Mouse (Mus musculus) brain, adult 2 months (tissue): ENCODE measurements around the gene Zbp1.

Experiments
- DNase-seq: peaks from one replicate; pipeline ENCODE4 v3.0.0; 2011; ENCODE audit warnings: low read depth, low spot score

The Zbp1 gene

DNA sequence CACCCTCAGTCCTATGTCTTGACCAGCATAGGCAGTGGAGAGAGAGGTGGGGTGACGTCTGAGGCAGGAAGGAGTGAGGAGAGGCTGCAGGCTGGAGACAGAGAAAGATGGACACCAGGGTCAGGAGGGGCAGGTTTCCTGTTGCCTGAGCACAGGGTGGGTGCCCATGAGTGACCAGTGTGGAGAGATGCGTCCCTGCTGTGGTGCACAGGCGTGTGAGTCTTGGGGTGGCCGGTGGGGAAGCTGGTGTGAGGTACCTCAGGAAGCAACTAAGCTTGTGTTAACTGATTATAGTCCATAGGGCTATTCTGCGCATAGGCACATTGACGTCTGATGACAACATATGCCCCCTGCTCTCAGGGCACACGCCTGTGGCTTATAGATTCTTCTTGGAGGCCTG lies 39.7 kb downstream of the Zbp1 start:
- no peak for DNase-seq

DNA sequence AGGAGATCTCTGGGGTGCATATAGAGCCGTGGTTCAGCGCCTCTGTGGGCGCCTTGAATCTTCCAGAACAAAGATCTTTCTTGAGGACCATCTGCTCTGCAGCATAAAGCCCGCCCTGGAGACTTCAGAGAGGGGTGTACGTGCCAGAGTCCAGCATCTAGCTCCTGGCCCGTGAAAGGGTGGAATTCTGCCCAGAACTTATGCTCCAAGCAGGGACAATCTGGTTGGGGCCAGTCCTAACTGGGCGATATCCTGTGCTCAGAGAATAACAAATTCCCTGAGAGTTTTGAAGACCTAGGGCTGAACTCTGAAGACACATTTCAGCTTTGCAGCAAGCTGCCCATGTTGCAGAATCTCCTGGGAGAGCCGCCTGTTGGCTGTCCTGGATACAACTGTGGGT lies 40.8 kb downstream of the Zbp1 start:
- no peak for DNase-seq

DNA sequence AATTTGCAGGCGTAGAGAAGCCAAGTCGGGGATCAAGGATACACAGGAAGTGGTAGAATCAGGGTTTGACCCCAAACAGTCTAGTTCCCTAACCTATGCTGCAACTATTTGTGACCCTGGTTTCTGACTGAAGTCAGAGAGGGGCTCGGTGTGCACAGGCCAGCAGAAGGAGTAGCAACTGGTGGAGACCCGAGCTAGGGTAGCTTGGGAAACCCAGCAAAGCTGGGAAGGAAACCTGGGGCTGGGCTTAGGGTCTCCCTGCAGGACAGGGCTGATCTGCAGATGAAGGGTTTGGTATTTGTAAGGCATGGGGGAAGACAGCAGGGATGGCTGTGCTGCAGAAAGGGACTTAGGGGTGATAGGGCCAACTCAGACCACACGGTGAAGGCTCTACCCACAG lies 41.2 kb downstream of the Zbp1 start:
- no peak for DNase-seq

- DNase-seq: no peak
Measured at GRCm38 (mm10) chr2:173175703-173176102, 43.0 kb downstream of the Zbp1 start.

DNA sequence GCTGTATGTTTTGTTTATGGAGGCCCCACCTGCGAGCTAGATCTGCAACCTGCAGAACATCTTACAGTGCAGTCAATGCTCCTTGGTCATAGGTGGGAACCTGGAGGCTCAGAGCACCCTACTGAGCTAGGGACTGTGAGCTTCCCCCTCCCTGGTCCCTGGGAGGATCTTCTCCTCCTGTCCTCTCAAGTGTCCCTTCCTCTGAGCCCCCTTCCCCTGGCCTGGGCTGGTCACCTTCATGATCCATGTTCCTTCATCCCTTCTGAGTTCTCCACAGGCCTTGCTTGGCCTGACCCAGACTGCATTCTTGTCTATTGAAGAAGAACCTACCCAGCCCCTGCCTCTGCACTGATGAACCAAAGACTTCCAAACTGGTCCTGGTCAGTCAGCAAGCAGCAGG lies 44.2 kb downstream of the Zbp1 start:
- no peak for DNase-seq

DNA sequence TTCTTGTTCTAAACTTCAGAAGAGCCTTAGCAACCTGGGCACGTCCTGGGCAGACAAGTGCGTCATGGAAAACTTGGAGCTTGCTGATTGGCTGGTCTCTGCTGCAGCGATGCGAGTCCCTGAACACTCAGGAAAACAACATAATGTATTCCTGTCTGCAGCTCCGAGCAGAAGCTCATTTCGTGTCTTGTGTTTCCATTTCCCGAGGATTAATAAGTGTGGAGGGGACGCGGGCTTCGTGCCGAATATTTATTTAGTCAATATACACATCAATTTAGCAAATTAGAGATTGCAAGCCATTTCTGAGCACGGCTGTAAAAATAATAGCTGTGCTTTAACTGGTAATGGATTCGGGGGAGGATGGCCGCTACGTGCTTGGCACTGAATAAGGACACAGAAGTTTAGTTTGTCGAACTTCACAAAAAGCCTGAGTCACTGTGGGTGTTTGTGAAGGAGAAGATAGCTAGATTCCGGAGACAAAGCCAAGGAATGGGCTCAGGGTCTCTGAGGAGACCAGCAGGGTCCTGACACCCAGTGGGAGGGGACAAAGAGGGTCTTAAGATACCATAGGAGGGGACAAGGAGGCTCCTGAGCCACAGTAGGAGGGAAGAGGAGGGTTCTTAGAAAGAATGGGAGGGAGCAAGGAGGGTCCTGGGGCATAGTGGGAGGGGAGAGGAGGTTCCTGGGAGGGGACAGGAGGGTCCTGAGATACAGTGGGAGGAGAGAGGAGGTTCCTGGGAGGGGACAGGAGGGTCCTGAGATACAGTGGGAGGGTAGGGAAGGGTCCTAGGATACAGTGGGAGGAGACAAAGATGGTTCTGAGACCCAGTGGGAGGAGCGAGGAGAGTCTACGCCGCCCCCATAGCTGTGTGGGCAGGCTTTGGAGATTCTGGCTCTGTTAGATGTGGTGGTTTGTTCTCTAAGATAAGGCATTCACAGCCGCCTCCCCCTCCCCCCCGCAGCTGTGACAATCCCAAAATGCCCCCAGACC lies 44.9 kb downstream of the Zbp1 start:
- peak; percentile 91 for DNase-seq

GRCm38 (mm10) chr2:173173008-173173407 lies 45.7 kb downstream of the Zbp1 start:
- no peak for DNase-seq

GRCm38 (mm10) chr2:173172386-173172785 lies 46.3 kb downstream of the Zbp1 start:
- no peak for DNase-seq

DNA sequence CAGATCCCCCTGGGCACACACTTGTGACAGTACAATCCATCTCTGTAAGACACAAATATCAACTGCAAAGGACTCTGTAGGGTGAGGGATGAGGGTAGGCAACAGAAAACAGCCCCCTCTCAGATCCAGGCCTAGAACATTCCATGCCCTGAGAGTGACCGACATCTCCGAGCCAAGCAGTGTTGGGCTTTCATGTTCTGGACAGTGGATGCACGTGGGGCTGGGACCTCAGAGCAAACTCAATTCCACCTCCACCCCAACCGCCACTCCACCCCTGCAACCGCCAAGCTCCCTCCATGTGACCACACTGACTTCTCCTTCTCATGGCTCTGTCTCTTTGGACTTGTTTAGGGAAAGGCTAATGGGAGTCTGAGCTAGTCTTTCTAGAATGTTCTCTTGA lies 46.8 kb downstream of the Zbp1 start:
- DNase-seq: no peak

DNA sequence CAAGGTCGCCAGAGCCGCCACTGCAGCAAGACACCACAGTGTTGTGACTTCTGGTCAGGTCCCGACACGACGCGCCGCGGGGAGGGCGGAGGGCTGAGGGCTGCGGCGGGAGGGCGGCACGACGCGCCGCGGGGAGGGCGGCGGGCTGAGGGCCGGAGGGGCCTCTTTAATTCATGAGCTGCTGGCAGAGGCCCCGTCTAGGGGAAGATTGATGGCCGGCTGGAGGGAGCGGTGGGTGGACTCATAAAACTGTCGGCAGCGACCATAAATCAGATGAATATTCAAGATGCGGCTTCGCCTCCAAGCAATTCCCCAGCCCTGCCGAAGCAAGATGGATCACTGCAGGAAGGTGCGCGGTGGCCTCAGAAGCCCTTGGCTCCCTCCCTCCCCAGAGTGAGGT lies 47.3 kb downstream of the Zbp1 start:
- peak; percentile 66 for DNase-seq

DNA sequence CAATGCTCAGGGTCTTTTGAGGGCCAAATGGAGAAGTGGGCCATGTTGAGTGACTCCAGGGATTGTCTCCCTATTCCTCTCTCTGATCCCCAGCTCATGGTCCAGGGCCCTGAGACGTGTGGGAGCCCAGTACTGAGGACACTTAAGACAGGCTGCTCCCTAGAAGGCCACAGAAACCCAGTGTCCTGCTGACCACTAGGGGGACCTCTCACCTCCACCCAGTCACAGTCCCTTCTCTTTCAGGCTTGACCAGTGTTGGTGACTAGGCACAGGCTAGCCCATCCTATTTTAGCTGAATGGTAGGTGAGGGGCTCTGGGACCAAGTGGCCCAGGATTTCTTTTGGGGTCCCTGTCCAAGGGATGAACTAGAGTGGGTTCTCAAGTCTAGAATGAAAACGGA lies 48.0 kb downstream of the Zbp1 start:
- no peak for DNase-seq

GRCm38 (mm10) chr2:173170081-173170480 lies 48.6 kb downstream of the Zbp1 start:
- no peak for DNase-seq

GRCm38 (mm10) chr2:173168411-173168851 lies 50.3 kb downstream of the Zbp1 start:
- peak; percentile 62 for DNase-seq

DNA sequence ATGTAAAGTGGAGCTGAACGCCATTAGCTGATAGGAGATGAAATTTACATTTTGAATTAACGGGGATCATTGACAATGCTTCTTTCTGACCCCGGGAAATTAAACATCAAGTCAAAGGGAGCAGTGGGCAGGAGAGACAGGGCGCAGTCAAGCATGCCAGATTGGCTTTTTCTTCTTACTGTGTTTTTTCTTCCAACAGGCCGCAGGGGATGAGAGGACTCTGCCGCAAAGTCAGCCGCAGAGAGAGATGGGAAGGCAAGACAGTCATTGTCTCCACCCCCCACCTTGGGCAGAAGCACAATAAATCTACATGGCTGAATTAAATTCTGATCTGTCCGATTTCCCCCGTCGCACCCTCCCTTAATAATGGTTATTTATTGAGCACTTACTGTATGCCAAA lies 53.4 kb downstream of the Zbp1 start:
- DNase-seq: no peak

DNA sequence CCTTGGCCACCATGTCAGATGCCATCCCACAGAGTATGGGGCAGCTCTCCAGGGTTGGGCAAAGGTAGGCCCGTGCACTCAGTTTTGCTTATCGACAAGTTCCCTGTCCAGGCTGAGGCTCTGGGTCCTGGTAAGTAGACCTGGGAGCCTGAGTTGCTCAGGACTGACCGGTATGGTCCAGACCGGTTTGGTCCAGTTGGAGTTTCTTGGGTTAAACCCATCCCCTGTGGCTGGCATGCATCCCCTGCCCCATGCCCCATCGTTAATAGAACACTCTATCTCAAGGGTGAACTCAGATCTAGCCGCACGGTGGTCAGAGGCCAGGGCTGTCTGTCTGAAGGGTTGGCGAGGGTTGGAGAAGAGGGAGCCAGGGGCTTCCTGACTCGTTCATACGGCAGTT lies 53.8 kb downstream of the Zbp1 start:
- DNase-seq: no peak

GRCm38 (mm10) chr2:173164358-173164757 lies 54.4 kb downstream of the Zbp1 start:
- no peak for DNase-seq

DNA sequence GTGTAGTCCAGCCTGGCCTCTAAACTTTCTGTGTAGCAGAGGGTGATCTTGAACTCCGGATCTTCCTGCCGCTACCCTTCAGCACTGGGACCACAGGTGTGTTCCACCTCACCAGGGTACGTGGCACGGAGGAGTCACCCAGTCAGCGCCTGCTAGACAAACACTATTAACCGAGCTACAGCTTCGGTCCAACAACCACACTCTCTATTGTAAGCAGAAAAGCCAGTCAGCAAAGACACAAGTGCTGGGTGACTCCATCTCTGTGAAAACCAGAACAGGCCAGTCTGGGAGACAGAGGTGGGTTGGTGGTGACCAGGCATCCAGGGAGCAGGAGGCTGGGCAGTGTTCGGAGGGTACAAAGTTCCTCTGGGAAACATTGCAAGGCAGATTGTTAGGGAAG lies 55.3 kb downstream of the Zbp1 start:
- no peak for DNase-seq

DNA sequence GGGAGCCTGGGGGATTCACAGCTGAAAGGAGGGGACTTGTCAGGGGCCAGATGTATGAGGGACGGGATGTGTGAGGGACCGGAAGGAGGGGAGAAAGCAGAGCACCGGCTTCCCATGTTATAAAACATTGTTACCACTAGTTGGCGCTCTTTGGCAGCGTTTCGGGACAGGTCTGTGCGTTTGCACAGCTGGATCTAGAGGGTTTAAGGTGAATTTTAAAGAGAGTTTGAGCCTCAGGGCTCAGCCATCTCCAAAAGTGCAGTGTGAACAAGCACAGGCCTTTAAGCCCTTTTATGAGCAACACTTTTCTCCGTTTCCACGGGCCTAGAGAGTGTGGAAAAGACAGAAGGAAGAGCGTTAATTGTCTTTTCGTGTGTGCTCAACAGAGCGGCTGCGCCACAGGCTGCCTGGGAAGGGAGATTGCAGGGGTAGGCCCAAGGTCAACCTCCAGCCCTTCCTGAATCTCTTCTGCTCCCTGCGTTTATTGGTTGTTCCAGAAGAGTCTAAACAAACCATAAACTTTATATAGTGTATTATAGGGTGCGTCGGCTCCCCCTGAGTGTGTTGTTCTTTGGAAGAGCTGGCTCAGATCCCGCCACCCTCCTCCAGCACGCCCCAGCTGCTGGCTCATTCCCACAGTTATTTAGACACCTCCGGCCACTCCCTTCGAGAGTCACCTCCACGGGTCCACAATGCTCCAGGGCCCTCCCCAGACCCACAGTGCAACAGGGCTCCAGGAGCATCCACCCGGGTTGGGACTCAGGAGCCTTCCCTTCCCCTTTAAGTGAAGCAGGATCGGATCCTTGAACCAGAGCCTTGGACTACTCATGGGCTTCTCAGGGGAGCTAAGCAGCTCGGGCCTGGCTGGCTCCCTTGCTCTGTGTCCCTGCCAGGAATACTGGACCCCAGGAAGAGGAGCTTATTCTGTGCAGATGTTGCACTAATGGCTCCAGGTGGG lies 59.1 kb downstream of the Zbp1 start:
- DNase-seq: peak; percentile 61

GRCm38 (mm10) chr2:173158390-173159055 lies 60.2 kb downstream of the Zbp1 start:
- no peak for DNase-seq

DNA sequence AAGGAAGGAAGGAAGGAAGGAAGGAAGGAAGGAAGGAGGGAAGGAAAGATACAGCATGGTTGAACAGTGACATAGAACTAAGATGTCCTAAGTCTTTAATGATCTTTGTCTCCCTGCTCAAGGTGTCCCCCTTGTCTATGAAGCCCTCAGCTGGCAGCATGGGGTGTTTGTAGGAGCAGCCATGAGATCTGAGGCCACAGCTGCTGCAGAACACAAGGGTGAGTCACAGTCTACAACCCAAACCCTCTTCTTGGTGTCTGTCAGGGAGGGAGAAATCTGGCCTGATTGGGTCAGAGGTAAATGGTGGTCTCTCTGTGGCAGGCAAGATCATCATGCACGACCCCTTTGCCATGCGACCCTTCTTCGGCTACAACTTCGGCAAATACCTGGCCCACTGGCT lies 60.9 kb downstream of the Zbp1 start:
- no peak for DNase-seq

- DNase-seq: no peak
Measured at GRCm38 (mm10) chr2:173157376-173157775, 61.3 kb downstream of the Zbp1 start.

DNA sequence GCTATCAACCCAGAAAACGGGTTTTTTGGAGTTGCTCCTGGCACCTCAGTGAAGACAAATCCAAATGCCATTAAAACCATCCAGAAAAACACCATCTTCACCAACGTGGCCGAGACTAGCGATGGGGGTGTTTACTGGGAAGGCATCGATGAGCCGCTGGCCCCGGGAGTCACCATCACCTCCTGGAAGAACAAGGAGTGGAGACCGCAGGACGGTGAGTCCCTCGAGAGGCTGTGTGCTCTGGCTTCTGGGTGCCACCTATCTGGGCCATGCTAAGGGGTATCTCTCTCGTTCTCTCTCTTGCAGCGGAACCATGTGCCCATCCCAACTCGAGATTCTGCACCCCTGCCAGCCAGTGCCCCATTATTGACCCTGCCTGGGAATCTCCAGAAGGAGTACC lies 61.8 kb downstream of the Zbp1 start:
- no peak for DNase-seq
